Mouse (Mus musculus) megakaryocyte, embryonic 14.5 days (primary cell): ENCODE data around the gene Cd40lg.

Experiments
- FLI1 ChIP-seq: IDR thresholded peaks from 2 replicates; pipeline ENCODE4 v1.6.1; 2012; ENCODE audit warnings: low read length, inconsistent platforms, mixed read lengths
- GATA1 ChIP-seq: IDR thresholded peaks from 3 replicates; pipeline ENCODE4 v1.6.1; 2012; ENCODE audit warnings: mixed read lengths, low read length, inconsistent platforms, borderline replicate concordance

DNA sequence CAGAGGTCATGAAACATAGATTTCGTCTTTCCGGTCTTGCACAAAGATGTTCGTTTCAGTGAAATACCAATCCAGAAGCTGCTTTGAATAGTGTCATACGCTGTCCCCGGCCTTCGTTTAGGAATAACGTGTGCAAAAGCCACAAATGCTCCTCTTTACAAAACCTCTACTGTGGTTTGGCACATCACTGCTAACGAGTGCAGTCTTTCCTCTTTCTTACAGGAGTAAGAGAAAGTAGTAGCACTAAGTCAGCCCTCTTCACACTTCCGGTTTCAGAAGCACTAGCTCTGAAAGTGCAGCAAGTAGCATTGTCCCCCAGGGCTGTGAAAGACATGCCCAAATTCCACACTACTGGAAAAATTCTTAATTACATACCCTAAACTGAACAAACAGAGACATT is 15.6 kb upstream of the Cd40lg start:
- TF ChIP-seq GATA1 (no peak), FLI1 (no peak)
